Mouse (Mus musculus) layer of hippocampus, adult 2 months (tissue): Measurements from ENCODE around the gene Popdc3. TPM values are rescaled to one million over a fixed set of nuclear protein-coding genes. Genes with fewer than 3 reads are reported as not detected.
A peak's percentile ranks its signal among the peaks of the same experiment; 100 is the strongest.
"Not testable (repeated sequence)": the region's sequence is repeated elsewhere in the genome, so short reads cannot be mapped to it uniquely, and the experiment has no call there.

Experiments used
- DNase-seq, 2 experiments: peaks; one replicate each; pipeline ENCODE4 v3.0.0; 2022; ENCODE audit warnings: low spot score in 2 of 2
- H3K27ac ChIP-seq: fragments of 200-600 bp; 2 replicates; pipeline ENCODE4 v1.8.1; 2022
- H3K4me3 ChIP-seq: fragments of 200-600 bp; 2 replicates; pipeline ENCODE4 v1.8.1; 2022; ENCODE audit warnings: mild to moderate bottlenecking
- CTCF ChIP-seq: fragments of 200-600 bp; conservative IDR thresholded peaks from 2 replicates; pipeline ENCODE4 v1.8.1; 2022; ENCODE audit warnings: antibody characterized with exemption, mild to moderate bottlenecking, moderate library complexity
- long read RNA-seq, 2 experiments: library from polyadenylated mRNA; stranded (forward); transcript quantifications; one replicate each; pipeline ENCODE4 v2.0.0; 2021; ENCODE audit warnings: borderline mapping rate in 2 of 2
- total RNA-seq, 2 experiments: library from RNA; stranded (reverse); gene quantifications; 2 replicates each; pipeline ENCODE4 v1.2.3; 2021

The Popdc3 gene
- 1 to 10 TPM; 4.0 to 7.3 TPM for total RNA-seq
- long read RNA-seq, experiment 1, partial matches to known transcripts, result 1 of 6 reads
- long read RNA-seq, experiment 1, other reads (novel, unspliced or antisense), result 1 of 6 reads
- long read RNA-seq, experiment 2, partial matches to known transcripts, result 1 of 4 reads
- long read RNA-seq, experiment 2, other reads (novel, unspliced or antisense), result 0 of 4 reads

DNA sequence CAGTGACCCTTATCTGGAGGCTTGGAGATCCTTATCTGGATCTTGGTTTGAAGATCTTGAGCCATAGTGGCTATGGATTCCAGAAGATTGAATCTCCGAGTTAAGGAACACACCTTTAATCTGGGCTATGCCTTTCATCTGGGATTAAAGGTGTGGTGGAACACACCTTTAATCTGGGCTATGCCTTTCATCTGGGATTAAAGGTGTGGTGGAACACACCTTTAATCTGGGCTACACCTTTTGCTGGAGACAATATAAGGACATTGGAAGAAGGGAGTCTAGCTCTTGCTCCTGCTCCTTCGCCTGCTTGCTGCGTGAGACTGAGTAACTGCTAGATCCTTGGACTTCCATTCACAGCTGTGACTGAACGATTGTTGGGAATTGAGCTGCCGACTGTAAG, at the start of gene Popdc3:
Gene Popdc3 (plus strand): TSS at position 301 of the 400 bp plus-strand sequence.
- not testable (repeated sequence) for H3K4me3 ChIP-seq, H3K27ac ChIP-seq, DNase-seq

GRCm38 (mm10) chr10:45129105-45129504, 48.8 kb upstream of the Popdc3 start:
- TF ChIP-seq CTCF, result no peak

GRCm38 (mm10) chr10:45130004-45130403, 47.9 kb upstream of the Popdc3 start:
- no peak overlapping the region for H3K27ac ChIP-seq
- DNase-seq, result no peak
- no peak for TF ChIP-seq CTCF
- no peak overlapping the region for H3K4me3 ChIP-seq

More at GRCm38 (mm10) chr10:45129105-45129504, 48.8 kb upstream of the Popdc3 start:
- DNase-seq, result no peak
- peak overlapping the region; percentile 25 for H3K4me3 ChIP-seq
- 0 out of 2 replicates have a peak overlapping the region, but pooled peaks have one; percentile 16 for H3K27ac ChIP-seq

DNA sequence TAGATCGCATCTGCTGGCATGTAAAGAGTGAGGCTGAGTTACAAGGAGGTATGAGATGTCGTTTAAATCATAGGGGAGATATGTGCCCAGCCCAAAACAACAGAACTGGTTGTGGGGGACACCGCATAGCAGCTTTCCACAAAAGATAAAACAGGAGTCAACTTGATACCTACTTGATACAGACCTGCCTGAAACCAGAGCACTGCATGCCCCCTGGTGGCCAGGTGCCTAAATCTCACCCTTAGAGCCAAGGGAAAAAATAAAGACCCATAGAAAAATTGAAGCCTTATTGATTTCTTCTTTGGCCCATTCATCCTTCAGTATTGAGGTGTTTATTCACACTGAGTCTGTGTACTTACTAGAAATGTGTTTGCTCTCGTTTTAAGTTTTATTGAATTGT, 45.5 kb upstream of the Popdc3 start:
- Histone ChIP-seq H3K27ac (no peak overlapping the region), H3K4me3 (no peak overlapping the region)
- DNase-seq, result no peak
- TF ChIP-seq CTCF, result peak; percentile 78

DNA sequence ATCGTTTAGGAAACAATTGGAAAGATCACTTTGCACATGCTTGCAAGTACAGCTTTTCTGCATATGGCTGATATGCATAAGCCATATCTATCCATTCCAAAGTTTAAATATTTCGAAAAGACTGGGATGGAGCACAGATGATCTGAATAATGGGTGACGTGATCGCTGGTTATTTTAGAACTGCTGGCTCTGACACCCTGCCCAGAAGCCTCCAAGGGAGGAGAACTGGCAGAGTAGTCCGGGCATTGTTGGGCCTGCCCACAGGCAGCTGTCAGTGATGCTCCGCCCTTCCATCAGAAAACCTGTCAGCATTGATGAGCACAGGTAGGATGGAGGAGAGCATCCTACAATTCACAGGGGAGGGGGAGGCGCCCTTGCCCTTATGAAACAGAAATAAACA, 41.1 kb upstream of the Popdc3 start:
- Histone ChIP-seq H3K4me3 (no peak overlapping the region; the same call in 1 of the 2 replicates), H3K27ac (peak overlapping the region; percentile 59)
- 0 out of 2 replicates have a peak, but pooled peaks have one; percentile 13 for TF ChIP-seq CTCF
- DNase-seq, result peak; percentile 47 to 78

DNA sequence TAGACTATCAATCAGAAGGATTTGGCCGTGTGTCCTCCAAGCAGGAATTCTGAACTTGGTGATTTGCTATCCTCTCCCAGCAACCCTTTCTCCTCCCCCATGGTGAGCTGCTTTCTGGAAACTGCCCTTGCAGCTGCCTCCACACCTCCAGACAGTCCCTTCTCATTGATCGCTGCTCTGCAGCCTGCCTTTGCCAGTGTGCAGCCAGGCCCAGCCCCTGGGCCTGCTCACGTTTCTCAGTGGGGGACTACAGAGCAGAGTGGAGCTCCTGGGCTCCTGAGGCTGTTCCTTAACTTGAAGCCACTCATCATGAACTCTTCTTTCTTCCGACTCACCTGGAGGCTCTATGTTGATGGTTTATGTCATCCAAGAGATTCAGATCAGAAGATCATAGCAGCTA, 38.0 kb upstream of the Popdc3 start:
- DNase-seq, result no peak
- no peak for TF ChIP-seq CTCF
- no peak overlapping the region for H3K27ac ChIP-seq
- no peak overlapping the region for H3K4me3 ChIP-seq

- Histone ChIP-seq H3K27ac (no peak overlapping the region), H3K4me3 (no peak overlapping the region)
- DNase-seq, result no peak
- no peak for TF ChIP-seq CTCF
Measured at GRCm38 (mm10) chr10:45140474-45141212, 37.3 kb upstream of the Popdc3 start.

GRCm38 (mm10) chr10:45142359-45142758, 35.5 kb upstream of the Popdc3 start:
- TF ChIP-seq CTCF, result no peak
- Histone ChIP-seq H3K27ac (no peak overlapping the region), H3K4me3 (no peak overlapping the region)
- DNase-seq, result no peak

DNA sequence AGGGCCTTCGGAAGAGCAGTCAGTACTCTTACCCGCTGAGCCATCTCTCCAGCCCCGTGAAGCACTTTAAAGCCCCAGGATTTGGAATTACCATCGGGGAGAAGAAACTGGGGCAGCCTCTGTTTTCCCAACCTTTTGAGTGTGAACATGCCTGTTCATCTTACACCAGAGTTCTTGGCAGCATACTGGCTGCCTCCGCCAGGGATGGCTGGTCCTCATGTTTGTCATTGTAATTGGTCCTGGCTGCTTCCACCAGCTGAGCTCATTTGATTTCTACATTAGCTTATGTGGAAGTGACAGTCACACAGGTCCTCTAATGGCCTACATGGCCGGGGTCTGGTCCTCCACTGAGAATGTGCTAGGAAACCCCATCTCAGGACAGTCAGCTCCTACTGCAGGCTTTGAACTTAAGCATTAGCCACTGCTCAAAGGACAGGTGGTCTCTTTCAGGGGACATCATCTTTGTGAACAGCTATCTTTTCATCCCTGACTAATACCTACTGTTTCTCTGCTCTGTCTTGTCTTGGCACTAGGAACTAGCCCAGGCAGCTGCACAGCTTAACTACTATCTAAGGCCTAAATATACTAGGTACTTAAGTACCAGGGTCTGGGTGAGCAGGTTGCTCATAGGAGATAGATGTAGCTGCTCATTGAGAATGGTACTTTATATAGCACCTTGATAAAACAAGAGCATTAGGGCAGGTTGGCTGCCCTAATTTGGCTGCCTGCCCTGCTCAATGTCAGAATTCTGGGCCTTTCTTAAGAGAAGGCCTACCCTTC, 33.7 kb upstream of the Popdc3 start:
- DNase-seq, result no peak
- no peak for TF ChIP-seq CTCF
- H3K27ac ChIP-seq, result no peak overlapping the region
- no peak overlapping the region for H3K4me3 ChIP-seq

DNA sequence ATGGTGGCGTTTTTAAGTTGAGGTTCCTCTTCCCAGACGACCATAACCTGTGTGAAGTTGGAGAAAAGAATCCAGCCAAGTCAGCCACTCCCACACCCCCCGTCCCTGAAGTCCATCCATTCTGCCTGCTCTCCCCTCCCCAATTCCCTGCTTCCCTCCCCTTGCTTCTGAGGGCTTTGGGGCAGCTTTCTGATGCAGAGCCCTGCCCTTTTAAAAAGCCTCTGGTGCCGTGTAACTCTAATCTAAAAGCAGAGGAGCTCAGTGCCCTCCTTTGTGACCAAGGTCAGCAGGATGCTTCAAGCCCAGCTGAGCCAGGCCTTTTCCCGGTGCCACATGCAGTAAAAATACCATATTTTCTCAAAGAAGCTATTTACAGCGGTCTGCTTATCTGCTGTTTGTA, 31.1 kb upstream of the Popdc3 start:
- Histone ChIP-seq H3K27ac (no peak overlapping the region), H3K4me3 (no peak overlapping the region)
- no peak for DNase-seq
- no peak for TF ChIP-seq CTCF

GRCm38 (mm10) chr10:45151137-45151536, 26.8 kb upstream of the Popdc3 start:
- no peak overlapping the region for H3K27ac ChIP-seq

DNA sequence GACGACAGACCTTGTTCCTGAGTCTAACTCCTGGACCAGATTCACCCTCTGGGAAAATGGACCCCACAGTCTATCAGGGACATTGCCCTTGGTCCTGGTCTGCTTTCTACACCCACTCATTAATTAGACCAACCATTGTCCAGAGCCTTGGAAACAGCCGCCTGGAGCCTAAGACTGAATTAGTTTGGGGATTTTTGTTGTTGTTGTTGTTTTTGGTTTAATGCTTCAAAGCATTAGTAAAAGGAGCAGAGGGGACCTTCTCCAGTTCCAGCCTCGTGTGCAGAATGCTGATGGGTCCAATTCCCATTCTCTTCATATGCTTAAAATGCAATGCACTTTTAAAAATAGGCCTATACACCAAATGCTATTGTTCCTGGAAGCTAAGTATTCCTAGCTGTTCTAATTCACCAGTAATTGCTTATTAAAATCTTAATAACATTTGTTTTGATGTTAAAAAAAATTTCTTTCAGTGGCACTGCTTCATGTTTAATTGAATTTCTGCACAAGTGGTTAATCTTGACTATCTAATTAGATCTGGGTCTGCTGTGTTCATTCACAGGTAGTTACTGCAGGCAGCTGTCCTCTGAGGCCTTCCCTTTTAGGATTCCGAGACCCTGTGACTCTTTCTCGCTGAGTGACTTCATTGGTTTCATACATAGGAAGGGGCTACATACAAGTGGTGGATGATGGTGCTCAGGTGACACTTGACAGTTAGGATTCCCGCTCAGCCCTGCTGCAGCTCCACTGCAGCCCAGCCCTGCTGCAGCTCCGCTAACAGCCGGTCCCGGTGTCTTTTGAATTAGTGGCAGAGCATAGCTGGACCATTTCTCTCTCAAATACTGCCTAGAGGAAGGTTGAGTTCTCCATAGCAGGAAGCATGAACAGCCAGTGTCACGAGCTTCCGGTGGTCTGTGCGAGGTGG, 25.9 kb upstream of the Popdc3 start:
- Histone ChIP-seq H3K27ac (no peak overlapping the region), H3K4me3 (no peak overlapping the region)
- no peak for DNase-seq
- TF ChIP-seq CTCF, result no peak

More at GRCm38 (mm10) chr10:45151137-45151536, 26.8 kb upstream of the Popdc3 start:
- TF ChIP-seq CTCF, result no peak
- no peak for DNase-seq
- H3K4me3 ChIP-seq, result no peak overlapping the region
